Mouse (Mus musculus) small intestine, adult 2 months (tissue): ENCODE measurements around the gene Nans. TPM values are rescaled to one million over a fixed set of nuclear protein-coding genes. Genes with fewer than 3 reads are reported as not detected.
A peak's percentile ranks its signal among the peaks of the same experiment; 100 is the strongest.

ENCODE experiments used
- H3K27ac ChIP-seq: fragments of 200-500 bp; 2 replicates; pipeline ENCODE4 v1.5.1; 2012; ENCODE audit warnings: low read depth, low read length, control low read depth, inconsistent platforms; ENCODE audit not compliant: insufficient read depth
- H3K27me3 ChIP-seq: fragments of 200-500 bp; 2 replicates; pipeline ENCODE4 v1.6.1; 2012; ENCODE audit warnings: mild to moderate bottlenecking, moderate library complexity, low read length, inconsistent platforms; ENCODE audit not compliant: control insufficient read depth, insufficient read depth
- H3K36me3 ChIP-seq: fragments of 200-500 bp; 2 replicates; pipeline ENCODE4 v1.6.1; 2012; ENCODE audit warnings: mild to moderate bottlenecking, low read length, control low read depth, inconsistent platforms; ENCODE audit not compliant: control insufficient read depth, insufficient read depth
- H3K4me1 ChIP-seq: fragments of 200-500 bp; 2 replicates; pipeline ENCODE4 v1.6.1; 2012; ENCODE audit warnings: low read length, inconsistent platforms, mixed read lengths; ENCODE audit not compliant: control insufficient read depth, insufficient read depth, insufficient read length
- H3K4me3 ChIP-seq: fragments of 200-500 bp; 2 replicates; pipeline ENCODE4 v1.5.1; 2012; ENCODE audit warnings: low read depth, mild to moderate bottlenecking, control low read depth, inconsistent platforms, low read length, moderate library complexity
- CTCF ChIP-seq: fragments of 200-500 bp; IDR thresholded peaks from 2 replicates; pipeline ENCODE4 v1.5.1; 2012; ENCODE audit warnings: low read depth, mild to moderate bottlenecking, control low read depth, inconsistent platforms, low read length, moderate library complexity, mixed read lengths; ENCODE audit not compliant: insufficient replicate concordance, insufficient read length; ENCODE audit errors: extremely low read depth
- POLR2A ChIP-seq: fragments of 200-500 bp; IDR thresholded peaks from 2 replicates; pipeline ENCODE4 v1.6.1; 2012; ENCODE audit warnings: low read depth, mild to moderate bottlenecking, control low read depth, inconsistent platforms, low read length, moderate library complexity
- WGBS: fragments of 180-500 bp; shearing (Covaris S2); methylation state at CpG from one replicate; pipeline ENCODE4 v1.1.7; 2018; 5-methylcytosine and 5-hydroxymethylcytosine counted together
- polyA plus RNA-seq: library from polyadenylated mRNA; depleted of rRNA; stranded (reverse); fragments of >200 nt; gene quantifications from 2 replicates; pipeline ENCODE4 v1.2.3, GENCODE M21; 2012; rRNA removed

The Nans gene
- polyA plus RNA-seq, 1 experiment, result 36.0 TPM

DNA sequence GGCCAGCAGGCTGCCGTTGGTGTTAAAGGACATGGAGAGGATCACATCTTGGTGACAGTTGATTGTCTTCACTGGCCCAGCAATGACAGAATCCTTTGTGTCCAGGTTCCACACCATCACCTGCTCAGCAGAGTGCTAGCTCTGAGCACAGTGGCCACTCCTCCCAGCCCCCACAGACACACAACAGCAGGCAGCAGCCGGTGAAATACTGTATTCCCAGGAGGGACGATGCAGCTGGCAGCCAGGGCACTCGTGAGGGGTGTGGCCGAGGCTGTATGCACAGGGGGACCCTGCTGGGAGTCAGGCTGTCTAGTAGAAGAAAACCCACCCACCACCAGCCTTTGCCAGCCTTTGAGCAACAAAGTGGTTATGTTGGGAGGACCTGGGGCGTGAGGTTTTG is 57.7 kb downstream of the Nans start:
- WGBS, result 66% methylated on average over 6 of the region's 6 CpGs
- H3K27me3 ChIP-seq, result no peaks in the 10 kb centered on the region

DNA sequence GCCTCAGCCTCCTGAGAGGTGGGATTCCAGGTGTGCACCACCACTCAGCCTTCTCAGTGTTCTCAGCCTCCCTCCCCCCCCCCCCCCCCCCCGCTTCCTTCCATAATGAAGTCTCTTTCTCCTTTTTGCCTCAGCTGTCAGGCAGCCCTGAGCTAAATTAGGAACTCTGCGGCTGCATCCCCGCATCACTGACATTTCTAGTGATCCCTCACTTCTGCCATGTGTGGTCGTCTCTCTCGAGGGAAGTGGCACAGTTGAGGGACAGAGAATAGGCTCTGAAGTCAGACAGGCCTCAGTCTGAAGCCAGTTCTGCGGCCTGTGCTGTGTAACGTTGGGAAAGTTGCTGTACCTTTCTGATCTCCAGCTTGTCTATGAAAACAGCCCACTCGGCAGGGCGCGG is 60.9 kb downstream of the Nans start:
- TF ChIP-seq POLR2A (no peak), CTCF (no peak)

More for the DNA sequence above, 57.7 kb downstream of the Nans start:
- peaks cover 89% of the 10 kb centered on the region for H3K36me3 ChIP-seq
- TF ChIP-seq POLR2A, result no peak
- no peak for TF ChIP-seq CTCF
- H3K4me1 ChIP-seq, result peaks cover 16% of the 10 kb centered on the region
- 0 out of 2 replicates have a peak overlapping the region, but pooled peaks have one; percentile 1 for H3K27ac ChIP-seq
- no peak overlapping the region for H3K4me3 ChIP-seq

DNA sequence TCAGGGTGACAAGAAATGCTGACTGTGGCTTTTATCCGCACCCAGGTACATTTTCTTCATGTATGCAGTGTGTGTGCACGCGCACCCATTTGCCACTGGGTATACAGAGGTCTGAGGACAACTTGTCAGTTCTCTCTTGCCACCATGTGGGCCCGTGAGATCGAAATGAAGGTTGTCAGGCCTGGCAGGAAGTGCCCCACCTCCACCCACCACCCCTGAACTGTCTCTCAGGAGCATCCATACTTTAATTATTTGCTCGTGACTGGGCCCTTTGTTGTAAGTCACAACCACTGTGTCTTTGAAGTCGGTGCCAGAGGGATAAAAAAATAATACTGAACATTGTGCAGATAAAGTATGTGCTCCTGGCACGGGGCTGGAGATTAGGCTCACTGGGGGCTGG is 61.4 kb downstream of the Nans start:
- Histone ChIP-seq H3K4me3 (no peak overlapping the region), H3K27ac (no peak overlapping the region), H3K27me3 (no peaks in the 10 kb centered on the region), H3K4me1 (peaks cover 32% of the 10 kb centered on the region), H3K36me3 (peaks cover 65% of the 10 kb centered on the region)
- WGBS, result 46% methylated on average over 8 of the region's 8 CpGs
- no peak for TF ChIP-seq CTCF
- no peak for TF ChIP-seq POLR2A

More for the DNA sequence above, 60.9 kb downstream of the Nans start:
- Histone ChIP-seq H3K36me3 (peaks cover 69% of the 10 kb centered on the region), H3K27me3 (no peaks in the 10 kb centered on the region), H3K4me3 (no peak overlapping the region), H3K27ac (no peak overlapping the region), H3K4me1 (peaks cover 32% of the 10 kb centered on the region)
- 87% methylated on average over 9 of the region's 10 CpGs for WGBS

Other genes with a start within 250 kb of the Nans start
- 0.04 TPM in 1 of 2 replicates, not detected in the other for gene Foxe1, start 145.6 kb upstream of the Nans start, polyA plus RNA-seq
- 2.0 and 3.1 TPM in 2 replicates for gene Trmo, start 99.8 kb upstream of the Nans start, polyA plus RNA-seq
- gene Hemgn, start 75.7 kb upstream of the Nans start, polyA plus RNA-seq, result 0.04 TPM in 1 of 2 replicates, not detected in the other
- gene Anp32b, start 38.3 kb upstream of the Nans start, polyA plus RNA-seq, result 12.4 and 23.4 TPM in 2 replicates
- 24.9 and 58.2 TPM in 2 replicates for gene Trim14, start 46.9 kb downstream of the Nans start, polyA plus RNA-seq
- 104 and 312 TPM in 2 replicates for gene Coro2a, start 113.0 kb downstream of the Nans start, polyA plus RNA-seq
- 3.7 and 6.8 TPM in 2 replicates for gene Tbc1d2, start 161.0 kb downstream of the Nans start, polyA plus RNA-seq